Mouse (Mus musculus): Measurements from ENCODE around the gene Prph.
A peak's percentile ranks its signal among the peaks of the same experiment; 100 is the strongest.

The Prph gene

DNA sequence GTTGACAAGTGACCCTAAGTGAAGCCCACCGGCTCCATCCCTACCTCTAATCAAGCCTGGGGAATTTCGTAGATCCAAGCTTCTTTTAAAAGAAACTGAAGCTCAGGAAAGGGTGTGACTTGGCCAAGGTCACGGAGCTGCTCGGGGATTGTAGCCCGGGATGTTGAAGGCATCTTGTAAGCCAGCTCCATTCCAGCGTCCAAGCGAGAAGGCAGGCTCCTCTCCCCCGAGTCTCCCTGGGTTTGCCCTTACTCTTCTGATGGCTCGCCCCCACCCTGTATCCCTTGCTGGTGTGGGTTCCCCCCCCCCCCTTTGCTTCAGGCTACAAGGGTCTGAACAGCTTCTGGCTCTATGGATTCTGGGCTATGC lies 43.5 kb downstream of the Prph start:
- DNase-seq (ENCODE audit: low read depth): no peak

DNA sequence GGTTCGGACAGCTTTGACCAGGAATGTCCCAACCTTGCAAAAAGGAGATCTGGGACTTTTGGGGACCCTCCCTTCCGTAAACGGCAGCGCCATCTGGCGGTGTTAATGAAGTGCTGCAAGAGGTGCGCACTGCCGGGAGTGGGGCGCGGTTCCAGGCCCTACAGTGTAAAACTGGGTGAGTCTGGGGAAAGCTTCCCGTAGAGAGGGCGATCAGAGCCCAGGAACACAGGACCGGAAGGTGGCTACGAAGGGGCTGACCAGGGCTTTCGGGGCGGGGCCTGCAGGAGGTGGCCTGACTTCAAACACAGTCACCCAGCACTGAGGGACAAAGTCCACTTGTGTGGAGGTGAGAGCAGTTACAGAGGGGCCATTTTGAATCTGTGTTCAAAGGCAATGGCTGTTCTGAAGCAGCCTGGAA lies 44.2 kb downstream of the Prph start:
- DNase-seq (ENCODE audit: low read depth): peak; percentile 87

DNA sequence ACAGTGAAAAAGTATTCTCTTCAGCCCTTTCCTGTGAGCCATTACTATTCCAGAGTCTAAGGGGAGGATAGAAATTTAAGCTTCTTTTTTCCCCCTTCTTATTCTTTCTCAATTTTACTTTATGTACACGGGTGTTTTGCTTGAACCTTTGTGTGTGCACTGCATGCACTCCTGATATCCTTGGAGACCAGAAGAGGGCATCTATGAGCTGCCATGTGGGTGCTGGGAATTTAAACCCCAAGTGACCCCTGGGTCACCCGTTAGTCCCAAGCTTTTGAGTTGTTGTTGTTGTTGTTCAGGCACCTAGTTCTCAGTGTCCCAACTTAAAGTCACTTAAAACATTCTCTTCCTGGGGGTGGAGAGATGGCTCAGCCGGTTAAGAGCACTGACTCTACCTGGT lies 45.0 kb downstream of the Prph start:
- peak; percentile 81 for DNase-seq (ENCODE audit: low read depth)

DNA sequence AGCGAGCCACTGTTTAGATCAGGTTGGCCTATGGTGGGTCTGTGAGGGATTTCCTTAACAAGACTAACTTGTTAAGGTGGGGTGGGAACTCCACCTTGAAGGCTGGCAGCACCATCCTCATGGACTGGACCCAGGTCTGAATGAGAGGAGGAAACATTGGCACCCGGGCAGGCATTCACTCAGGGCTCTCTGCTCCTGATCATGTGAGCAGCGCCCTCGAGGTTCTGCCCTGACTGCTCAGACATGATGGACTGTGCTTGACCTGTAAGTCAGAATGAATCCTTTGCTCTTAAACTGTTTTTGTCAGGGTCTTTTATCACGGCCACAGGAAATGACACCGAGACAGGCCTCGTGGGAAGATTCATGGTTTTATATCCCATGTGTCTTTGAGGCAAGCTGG lies 50.3 kb downstream of the Prph start:
- DNase-seq (ENCODE audit: low read depth): no peak

DNA sequence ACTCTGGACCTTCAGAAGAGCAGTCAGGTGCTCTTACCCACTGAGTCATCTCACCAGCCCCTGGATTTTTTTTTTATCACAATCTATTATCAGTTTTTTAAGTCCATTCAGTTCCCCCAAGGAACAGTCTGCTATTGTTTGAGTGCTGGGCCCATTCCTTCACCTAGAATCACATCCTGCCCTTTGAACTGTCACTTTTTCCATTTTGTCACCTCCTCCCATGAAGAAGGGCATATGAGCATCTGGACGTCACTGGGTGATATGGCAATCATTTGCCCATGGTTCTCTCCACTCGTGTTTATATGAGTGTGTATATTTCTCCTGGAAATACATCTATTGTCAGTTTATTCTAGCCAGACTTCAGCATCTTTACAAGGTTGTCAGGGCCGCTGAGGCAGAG lies 52.9 kb downstream of the Prph start:
- peak; percentile 40 for DNase-seq (ENCODE audit: low read depth)

All from 416B (cell line).